Mouse (Mus musculus) embryo, embryonic 10.5 days (tissue): Measurements from ENCODE around the gene Rab3il1.
"Not testable (repeated sequence)": the region's sequence is repeated elsewhere in the genome, so short reads cannot be mapped to it uniquely, and the experiment has no call there.

Source experiments
- DNase-seq: peaks from one replicate; pipeline ENCODE4 v3.0.0-alpha.2; 2015; ENCODE audit warnings: low spot score

Gene Rab3il1

DNA sequence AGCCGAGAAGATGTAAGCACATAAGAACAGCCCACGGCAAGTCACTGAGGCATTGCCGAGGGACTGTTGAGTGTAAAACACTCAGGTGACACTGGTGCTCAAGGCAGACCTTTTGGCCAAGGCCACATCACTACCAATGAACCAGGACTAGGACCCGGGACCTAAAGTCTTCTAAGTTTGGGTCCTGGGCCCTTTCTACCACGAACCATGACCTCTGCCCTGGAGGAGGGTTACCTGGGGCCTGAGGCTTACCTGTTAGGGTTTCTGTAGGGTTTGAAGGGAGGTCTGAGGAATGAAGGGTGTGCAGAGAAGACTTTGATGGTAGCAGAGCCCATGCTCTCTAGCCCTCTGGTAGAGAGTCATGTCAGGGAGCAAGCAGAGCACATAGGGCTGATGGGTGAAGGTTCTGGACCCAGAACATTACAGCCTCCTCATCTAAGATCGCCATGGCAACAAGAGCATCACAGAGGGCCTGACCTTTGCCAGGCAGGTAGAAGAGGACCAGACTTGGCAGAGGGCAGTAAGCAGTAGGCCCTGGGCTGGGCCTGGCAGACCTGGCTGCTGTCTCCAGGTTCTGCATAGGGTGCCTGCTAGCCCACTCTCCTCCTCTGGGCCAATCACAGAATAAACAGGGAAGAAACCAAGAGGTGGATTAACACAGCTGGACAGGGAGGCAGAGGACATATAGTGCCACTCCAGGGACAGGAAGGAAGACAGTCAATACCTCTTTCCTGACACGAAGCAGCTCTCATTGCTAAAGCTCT lies at the start of gene Rab3il1, which contains the start of gene Best1:
TSS of gene Rab3il1 (plus strand) at position 464 of the 764 bp plus-strand sequence.
TSS of gene Best1 (minus strand) at position 428 of the 764 bp plus-strand sequence.
- DNase-seq: no peak

DNA sequence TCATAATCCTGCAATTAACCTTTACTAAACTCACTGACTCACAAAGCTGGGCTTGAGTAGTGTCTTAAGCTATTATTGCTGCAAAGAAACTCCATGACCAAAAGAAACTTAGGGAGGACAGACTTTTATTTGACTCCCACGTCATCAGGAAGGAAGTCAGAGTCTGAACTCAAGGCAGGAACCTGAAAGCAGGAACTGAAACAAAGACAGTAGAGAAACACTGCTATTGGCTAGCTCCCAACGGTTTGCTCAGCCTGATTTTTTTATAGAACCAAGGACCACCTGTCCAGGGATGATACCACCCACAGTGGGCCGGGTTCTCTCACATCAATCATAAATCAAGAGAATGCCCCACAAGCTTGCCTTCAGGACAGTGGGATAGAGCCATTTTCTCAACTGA lies 49.1 kb upstream of the Rab3il1 start:
- no peak for DNase-seq

GRCm38 (mm10) chr19:9952912-9953311 lies 48.6 kb upstream of the Rab3il1 start:
- DNase-seq: no peak

DNA sequence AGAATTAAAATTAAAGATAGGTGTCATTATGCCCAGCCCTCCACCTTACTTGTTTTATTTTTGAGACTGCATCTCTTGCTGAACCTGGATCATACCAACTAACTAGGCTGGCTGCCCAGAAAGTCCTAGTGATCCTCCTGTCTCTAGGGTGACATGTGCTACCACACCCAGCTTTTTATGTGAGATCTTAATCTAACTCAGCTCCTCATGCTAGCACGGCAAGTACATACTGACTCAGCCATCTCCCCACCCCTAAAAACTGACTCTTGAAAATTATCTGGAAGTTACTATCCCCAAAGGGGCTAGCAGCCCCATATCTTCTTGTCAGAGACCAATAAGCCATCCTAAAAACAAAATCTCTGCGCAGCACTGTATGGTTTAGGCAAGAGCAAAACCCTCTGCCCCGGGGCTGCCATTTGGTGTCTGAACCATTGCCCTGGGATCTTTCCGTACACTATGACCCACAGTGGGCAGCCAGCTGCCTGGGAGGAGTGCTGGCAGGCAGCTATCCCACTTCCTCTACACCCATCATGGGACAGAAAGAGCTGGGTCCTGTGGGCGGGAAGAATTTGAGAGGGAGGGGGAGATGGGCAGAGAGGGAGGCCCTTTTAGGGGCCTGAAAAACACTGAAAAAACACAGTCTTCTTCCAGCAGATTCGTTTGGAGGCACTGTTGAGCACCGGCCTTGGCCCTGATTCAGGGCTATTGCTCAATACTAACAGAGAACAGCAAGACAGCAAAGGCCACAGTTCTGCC lies 47.2 kb upstream of the Rab3il1 start:
- peak; percentile 54 for DNase-seq

DNA sequence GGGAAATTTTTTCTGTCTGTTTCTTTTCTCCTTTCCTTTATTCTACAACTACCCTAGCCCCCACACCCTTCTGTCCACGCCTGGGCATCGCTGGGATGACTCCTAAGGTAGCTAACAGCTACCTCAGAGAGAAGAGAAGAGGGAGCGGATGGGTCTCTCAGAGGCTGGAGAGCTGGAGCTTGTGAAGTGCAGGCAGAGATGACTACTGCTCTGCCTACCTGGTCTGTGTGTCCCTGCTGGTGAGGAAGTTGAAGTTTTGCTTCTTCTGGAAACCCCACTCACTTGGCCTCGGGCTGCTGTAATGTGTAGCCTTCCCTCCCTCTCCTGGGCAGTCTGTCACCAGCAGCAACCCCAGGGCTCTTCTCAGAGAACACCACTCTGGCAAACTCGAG lies 46.7 kb upstream of the Rab3il1 start:
- no peak for DNase-seq

DNA sequence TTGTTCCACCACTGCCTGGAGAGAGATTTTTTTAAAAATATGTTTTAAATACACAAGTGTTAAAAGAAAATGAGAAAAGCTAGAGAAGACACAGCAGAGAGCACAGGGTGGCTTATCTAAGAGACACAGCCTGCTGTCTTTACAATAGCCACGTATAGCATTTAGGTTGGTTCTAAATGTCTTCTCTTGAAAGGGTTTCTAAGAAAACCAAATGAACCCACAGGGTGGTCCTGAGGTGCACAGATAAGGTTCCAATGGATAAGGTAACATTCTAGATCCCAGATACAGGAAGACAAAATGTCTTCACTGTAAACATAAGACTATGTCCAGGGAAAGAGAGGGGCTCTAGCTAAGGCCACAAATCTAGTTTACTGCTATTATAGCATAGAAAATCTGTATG lies 46.0 kb upstream of the Rab3il1 start:
- DNase-seq: no peak

- DNase-seq: no peak
Measured at GRCm38 (mm10) chr19:9956624-9957388, 44.7 kb upstream of the Rab3il1 start.

DNA sequence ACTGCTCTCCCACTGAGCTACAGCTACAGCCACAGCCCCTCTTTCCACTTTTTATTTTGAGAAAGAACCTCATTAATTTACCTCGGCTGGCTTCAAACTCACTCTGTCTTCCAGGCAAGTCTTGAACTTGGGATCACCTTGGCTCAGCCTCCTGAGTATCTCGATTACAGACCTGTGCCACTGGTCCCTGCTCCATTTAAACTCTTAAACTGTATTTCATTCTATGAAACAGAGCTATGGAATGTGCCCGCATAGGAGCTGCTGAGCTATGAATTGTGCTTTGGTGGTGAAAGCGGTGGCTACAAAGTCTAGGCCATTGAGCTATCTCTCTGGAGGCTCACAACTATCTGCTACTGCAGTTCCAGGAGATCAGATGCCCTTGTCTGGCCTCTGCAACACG lies 43.5 kb upstream of the Rab3il1 start:
- DNase-seq: no peak

DNA sequence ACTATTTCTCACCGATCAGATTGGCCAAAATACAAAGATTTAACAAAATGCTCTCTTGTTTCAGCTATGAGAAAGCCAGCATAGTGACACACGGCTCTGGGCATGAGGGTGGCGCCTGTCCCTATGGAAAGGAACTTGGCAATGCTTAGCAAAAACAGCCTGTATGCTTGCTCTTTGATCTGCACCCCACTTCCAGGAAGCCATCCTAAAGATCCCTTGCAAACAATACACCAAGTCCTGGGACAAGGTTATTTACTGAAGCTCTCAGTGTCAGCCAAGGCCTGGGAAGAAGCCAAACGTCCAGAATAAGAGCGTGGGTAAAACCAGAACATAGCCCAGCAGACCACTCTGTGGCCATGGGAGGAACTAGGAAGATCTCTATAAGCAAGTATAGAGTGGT lies 40.7 kb upstream of the Rab3il1 start:
- no peak for DNase-seq

DNA sequence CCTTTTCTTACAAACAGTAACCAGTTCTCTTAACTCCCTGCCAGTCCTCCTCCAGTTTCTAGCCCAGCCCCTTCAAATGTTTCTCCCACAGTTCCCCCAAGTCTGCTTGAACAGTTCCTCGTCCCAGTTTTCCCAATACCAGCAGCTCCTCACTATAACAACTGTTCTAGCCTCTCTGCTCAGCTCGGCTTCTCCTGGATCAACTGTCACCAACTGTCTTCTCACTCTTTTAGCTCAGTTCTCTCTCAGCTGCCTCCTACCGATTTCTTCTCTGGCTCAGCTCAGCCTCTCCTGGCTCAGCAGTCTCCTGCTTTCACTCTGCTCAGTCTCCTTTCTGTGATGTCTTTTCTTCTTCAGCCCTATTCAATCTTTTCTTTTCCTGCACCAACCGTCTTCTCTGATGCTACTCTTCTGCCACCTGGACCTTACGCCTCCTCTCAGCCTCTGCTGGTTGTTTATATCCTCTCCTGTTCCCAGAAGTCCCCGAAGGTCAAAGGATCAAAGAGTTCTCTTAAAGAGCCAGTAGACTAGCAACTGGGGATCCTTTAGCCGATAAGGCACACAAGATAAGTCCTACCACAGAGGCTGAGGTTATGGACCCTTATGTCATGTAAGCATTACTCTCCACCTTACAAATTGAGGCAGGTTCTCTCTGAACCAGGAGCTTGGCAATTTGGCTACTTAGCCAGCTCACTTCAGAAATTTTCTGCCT lies 37.1 kb upstream of the Rab3il1 start:
- no peak for DNase-seq

- DNase-seq: no peak
Measured at GRCm38 (mm10) chr19:9966096-9966867, 35.2 kb upstream of the Rab3il1 start.

DNA sequence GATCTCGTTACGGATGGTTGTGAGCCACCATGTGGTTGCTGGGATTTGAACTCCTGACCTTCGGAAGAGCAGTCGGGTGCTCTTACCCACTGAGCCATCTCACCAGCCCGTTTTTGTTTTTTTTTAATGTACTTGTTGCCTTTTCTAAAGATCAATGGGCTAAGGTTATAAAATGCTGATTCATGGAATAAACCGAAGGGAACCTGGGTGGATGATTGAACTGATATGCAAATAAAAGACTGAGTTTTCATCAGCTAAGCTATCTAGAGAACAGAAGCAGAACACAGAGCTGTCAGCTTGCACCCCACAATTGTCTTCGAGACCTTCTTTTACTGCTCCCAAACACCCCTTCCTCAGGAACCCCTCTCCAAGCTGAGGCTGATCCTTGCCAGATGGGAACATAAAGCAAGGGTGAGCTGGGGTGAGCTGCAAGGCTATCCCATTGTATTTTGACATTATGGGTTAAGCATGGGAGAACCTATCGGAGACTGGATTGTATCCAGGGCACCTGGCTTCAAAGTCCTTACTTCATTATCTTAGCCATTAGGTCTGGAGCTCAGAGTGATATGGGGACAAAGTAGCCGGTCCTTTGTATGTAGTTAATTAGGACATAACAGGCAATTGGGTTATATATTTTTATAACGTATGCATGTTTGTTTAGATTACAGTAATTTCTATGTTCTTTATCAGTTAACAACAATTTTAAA lies 33.2 kb upstream of the Rab3il1 start:
- no peak for DNase-seq

DNA sequence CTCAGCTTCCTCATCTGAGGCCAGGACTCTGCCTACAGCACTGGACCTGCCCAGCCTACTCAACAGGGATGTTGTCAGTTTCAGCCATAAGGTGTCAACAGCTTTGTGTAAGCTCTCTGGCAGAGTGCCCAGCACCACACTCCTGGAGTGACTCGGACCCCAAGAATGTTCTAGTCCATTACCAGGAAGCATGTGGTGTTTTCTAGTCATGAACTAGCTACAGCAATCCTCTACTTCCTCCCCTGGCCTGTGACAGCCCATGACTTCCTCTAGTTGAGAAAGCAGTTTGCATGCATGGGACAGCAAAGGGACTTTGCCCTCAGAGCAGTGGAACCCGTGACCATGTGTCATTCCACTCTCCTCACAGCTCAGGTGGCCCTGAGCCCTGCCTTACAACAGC lies 26.6 kb upstream of the Rab3il1 start:
- not testable (repeated sequence) for DNase-seq

- DNase-seq: no peak
Measured at GRCm38 (mm10) chr19:9977085-9977484, 24.4 kb upstream of the Rab3il1 start.

DNA sequence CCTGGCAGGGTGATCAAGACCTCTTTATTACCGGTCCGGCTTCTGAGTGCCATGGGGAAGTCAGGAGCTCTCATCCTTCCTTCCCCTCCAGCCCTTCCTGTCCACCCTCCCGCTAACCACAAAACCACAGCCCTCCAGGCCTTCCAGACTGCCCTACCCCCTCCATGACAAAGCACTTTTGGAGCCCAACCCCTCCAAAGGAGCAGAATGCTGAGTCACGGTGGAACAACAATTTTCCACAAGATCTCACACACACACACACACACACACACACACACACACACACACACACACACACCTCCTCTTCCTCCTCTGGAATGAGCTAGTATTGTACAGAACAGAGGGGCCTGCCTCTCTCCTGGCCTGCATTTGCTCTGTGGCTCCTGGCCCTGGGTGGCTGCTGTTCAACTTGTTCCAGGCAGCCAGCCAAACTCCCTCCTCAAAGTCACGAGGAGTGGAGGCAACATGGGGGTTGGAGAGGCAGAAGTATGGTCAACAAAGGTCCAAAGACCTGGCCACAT lies 23.0 kb upstream of the Rab3il1 start:
- DNase-seq: peak; percentile 25

DNA sequence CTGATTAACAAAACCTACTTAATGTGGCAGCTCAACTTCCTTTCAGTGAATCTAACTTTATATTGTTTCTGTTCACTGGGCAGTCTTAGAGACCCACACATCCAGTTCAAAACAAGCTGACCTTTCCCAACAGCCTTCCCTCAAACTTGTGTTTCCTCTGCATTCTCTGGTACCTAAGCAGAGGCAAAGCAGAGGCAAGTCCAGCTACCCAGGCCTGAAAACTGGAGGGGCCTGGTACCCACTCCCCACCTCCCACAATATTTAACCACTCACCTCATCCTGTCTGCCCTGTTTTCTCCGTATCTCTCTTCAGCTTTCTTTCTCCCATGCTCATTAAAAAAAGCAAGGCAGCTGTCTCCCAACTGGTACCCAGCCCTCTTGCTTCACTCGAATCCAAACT lies 22.3 kb upstream of the Rab3il1 start:
- no peak for DNase-seq

GRCm38 (mm10) chr19:9980258-9980657 lies 21.2 kb upstream of the Rab3il1 start, which contains the start of gene Fth1:
Gene Fth1 (plus strand): TSS chr19:9980598.
- DNase-seq: no peak

DNA sequence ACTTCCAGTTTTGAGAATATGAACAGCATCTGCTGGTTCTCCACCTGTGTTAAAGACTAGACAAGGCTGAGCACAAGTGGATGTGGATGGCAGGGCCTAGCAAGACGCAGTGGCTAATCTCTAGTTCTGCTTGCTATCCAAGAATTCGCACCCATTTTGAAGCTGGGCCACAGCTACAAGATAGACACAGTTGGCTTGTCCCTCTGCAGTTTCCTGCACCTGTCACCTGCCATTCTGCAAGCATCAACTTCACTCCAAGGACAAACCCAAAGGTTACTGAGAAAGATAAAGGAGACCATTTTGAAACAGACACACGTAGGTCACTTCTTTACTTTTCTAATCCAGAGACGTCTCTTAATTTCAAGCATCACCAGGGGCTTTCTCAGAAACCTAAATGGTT lies 19.8 kb upstream of the Rab3il1 start:
- no peak for DNase-seq

DNA sequence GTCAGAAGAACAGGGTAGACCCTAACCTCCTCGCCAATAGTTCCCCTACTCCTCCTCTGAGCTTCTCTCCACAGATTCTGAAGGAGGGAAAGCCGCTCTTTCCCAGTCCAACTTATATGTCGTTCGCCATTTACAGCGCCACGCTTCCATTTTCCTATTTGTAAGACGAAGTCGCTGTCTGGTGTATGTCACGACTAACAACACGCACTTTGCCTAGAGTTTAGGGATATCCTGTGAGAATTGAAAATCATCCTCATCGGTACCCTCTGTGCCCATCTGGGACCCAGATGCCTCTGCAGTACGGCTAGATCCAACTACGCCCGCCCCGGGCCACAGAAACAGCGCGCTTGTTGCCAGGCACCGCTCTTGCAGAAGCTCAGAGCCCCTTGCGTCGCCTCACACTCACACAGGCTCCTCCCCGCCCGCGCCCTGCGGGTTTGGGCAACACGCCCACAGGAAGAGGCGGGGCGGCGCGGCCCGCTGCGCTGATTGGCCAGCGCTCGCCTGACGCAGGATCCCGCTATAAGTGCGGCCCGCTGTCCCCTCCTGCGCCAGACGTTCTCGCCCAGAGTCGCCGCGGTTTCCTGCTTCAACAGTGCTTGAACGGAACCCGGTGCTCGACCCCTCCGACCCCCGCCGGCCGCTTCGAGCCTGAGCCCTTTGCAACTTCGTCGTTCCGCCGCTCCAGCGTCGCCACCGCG lies 19.2 kb upstream of the Rab3il1 start:
- DNase-seq: peak; percentile 99
